Mouse (Mus musculus) thymus, adult 2 months (tissue): ENCODE measurements around the gene Jhy. TPM values are rescaled to one million over a fixed set of nuclear protein-coding genes. Genes with fewer than 3 reads are reported as not detected.

Source experiments
- DNase-seq: peaks from one replicate; pipeline ENCODE4 v3.0.0; 2021
- H3K27ac ChIP-seq: fragments of 200-500 bp; 2 replicates; pipeline ENCODE4 v1.5.1; 2012; ENCODE audit warnings: low read length, control low read depth; ENCODE audit not compliant: control insufficient read depth, insufficient read depth
- H3K27me3 ChIP-seq: fragments of 200-500 bp; 2 replicates; pipeline ENCODE4 v1.6.1; 2012; ENCODE audit warnings: mild to moderate bottlenecking, low read length, moderate library complexity, mixed read lengths; ENCODE audit not compliant: control insufficient read depth, insufficient read depth
- H3K36me3 ChIP-seq: fragments of 200-500 bp; 2 replicates; pipeline ENCODE4 v1.6.1; 2012; ENCODE audit warnings: mild to moderate bottlenecking, low read length, moderate library complexity; ENCODE audit not compliant: control insufficient read depth, insufficient read depth
- H3K4me1 ChIP-seq: fragments of 200-500 bp; replicated peaks from 2 replicates; pipeline ENCODE4 v1.6.1; 2012; ENCODE audit warnings: low read length; ENCODE audit not compliant: control insufficient read depth, insufficient read depth
- H3K4me3 ChIP-seq: fragments of 200-500 bp; 2 replicates; pipeline ENCODE4 v1.5.1; 2012; ENCODE audit warnings: mild to moderate bottlenecking, low read length, control low read depth, moderate library complexity; ENCODE audit not compliant: control insufficient read depth, insufficient read depth
- CTCF ChIP-seq: fragments of 200-500 bp; IDR thresholded peaks from 2 replicates; pipeline ENCODE4 v1.5.1; 2012; ENCODE audit warnings: mild to moderate bottlenecking, control low read depth, low read length, moderate library complexity, borderline replicate concordance; ENCODE audit not compliant: control insufficient read depth, poor library complexity, insufficient read depth; ENCODE audit errors: extremely low read depth
- POLR2A ChIP-seq: fragments of 200-500 bp; IDR thresholded peaks from 2 replicates; pipeline ENCODE4 v1.6.1; 2012; ENCODE audit warnings: mild to moderate bottlenecking, low read length, control low read depth, moderate library complexity; ENCODE audit not compliant: control insufficient read depth, poor library complexity, insufficient read depth; ENCODE audit errors: extremely low read depth
- WGBS: fragments of 180-500 bp; shearing (Covaris S2); methylation state at CpG from one replicate; pipeline ENCODE4 v1.1.7; 2018; 5-methylcytosine and 5-hydroxymethylcytosine counted together
- polyA plus RNA-seq: library from polyadenylated mRNA; depleted of rRNA; stranded (reverse); fragments of >200 nt; gene quantifications from 2 replicates; pipeline ENCODE4 v1.2.3, GENCODE M21; 2012

Jhy gene
- polyA plus RNA-seq, 1 experiment: not detected

DNA sequence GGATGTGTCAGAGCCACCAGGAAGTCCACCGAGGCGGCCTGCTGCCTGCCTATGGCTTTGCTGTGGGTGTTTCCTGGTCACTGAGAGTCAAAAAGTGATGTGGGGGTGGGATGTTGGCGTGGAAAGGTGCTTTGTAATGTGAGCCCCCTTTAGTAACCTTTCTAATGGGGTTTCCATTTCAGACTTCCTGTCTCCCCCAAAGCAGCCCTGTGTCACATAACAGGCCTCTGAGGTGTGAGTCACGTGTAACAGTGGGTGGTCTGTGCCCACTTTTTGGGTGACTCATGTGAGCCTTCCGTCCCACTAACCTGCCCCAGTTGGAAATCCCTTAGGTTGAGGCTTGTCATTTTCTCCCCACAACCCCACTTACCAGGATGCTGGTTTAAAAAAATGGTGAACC is 30.2 kb upstream of the Jhy start:
- 79% methylated on average over 5 of the region's 5 CpGs for WGBS
- Histone ChIP-seq H3K4me3 (no peak overlapping the region), H3K27ac (no peak overlapping the region), H3K27me3 (no peaks in the 10 kb centered on the region), H3K36me3 (no peaks in the 10 kb centered on the region), H3K4me1 (peaks cover 5% of the 10 kb centered on the region)
- TF ChIP-seq CTCF (no peak), POLR2A (no peak)
- no peak for DNase-seq

- 94% methylated on average over 6 of the region's 6 CpGs for WGBS
- Histone ChIP-seq H3K27ac (no peak overlapping the region), H3K4me3 (no peak overlapping the region), H3K4me1 (no peaks in the 10 kb centered on the region), H3K27me3 (no peaks in the 10 kb centered on the region), H3K36me3 (no peaks in the 10 kb centered on the region)
- DNase-seq: no peak
- TF ChIP-seq CTCF (no peak), POLR2A (no peak)
These were observed 27.6 kb upstream of the Jhy start for GRCm38 (mm10) chr9:40991511-40991910.

DNA sequence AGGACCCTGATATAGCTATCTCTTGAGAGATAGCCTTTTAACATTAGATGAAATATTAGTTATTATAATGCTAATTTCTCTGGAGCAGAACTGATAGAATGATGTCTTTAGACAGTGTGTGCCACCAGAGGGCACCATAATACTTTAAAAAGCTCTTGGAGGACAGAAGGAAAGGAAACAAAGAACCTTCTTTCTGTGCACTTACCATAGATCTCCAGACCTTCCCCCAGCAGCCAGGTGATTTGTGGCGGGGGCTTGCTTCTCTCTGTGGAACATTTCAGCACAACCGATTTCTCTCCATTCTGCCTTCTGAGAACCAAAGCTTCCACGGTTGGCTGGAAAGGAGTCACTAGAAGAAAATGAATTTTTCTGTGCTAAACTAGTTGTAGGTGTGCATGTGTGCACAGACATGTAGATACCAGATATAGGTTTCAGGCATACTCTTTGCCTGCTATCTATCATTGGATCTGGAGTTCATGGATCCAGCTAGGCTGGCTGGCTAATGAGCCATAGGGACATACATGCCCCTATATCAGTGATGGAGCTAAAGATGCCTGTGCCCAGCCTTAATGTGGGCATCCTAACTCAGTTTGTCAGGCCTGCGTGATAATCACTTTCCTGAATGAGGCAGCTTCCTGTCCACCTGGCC is 26.1 kb upstream of the Jhy start:
- TF ChIP-seq CTCF (no peak), POLR2A (no peak)
- DNase-seq: peak; percentile 53
- WGBS: 46% methylated on average over 4 of the region's 4 CpGs
- no peak overlapping the region for H3K4me3 ChIP-seq
- H3K36me3 ChIP-seq: no peaks in the 10 kb centered on the region
- no peak overlapping the region for H3K27ac ChIP-seq
- no peaks in the 10 kb centered on the region for H3K4me1 ChIP-seq
- no peaks in the 10 kb centered on the region for H3K27me3 ChIP-seq

GRCm38 (mm10) chr9:40984313-40984712 is 20.4 kb upstream of the Jhy start:
- no peaks in the 10 kb centered on the region for H3K4me1 ChIP-seq
- no peaks in the 10 kb centered on the region for H3K27me3 ChIP-seq
- no peaks in the 10 kb centered on the region for H3K36me3 ChIP-seq
- no peak for DNase-seq
- no peak overlapping the region for H3K4me3 ChIP-seq
- TF ChIP-seq POLR2A: no peak
- TF ChIP-seq CTCF: no peak
- whole genome bisulfite sequencing: 82% methylated on average over 3 of the region's 3 CpGs
- no peak overlapping the region for H3K27ac ChIP-seq

DNA sequence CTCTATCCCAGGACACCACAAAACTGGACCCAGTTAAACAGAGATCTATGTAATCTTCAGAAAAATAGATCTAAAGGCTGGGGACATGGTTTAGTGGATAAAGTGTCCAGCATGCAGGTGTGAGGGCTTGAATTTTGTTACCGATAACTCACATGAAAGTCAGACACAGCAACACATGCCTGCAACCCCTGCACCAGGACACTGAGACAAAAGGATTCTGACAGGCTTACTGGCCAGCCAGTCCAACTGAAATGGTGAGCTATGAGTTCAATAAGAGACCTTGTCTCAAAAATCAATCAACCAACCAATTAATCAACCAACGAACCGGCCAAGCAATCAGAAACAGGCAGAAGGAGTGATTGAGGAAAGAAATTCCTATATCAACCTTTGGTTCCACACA is 19.8 kb upstream of the Jhy start:
- WGBS: 98% methylated on average over 3 of the region's 3 CpGs
- Histone ChIP-seq H3K27ac (no peak overlapping the region), H3K4me1 (no peaks in the 10 kb centered on the region), H3K27me3 (no peaks in the 10 kb centered on the region), H3K4me3 (no peak overlapping the region), H3K36me3 (no peaks in the 10 kb centered on the region)
- TF ChIP-seq CTCF (no peak), POLR2A (no peak)
- DNase-seq: no peak

- Histone ChIP-seq H3K4me1 (no peaks in the 10 kb centered on the region), H3K27ac (no peak overlapping the region), H3K4me3 (no peak overlapping the region), H3K36me3 (no peaks in the 10 kb centered on the region), H3K27me3 (no peaks in the 10 kb centered on the region)
- DNase-seq: no peak
- WGBS: 47% methylated on average over 6 of the region's 6 CpGs
- TF ChIP-seq CTCF (no peak), POLR2A (no peak)
These were observed 18.6 kb upstream of the Jhy start for GRCm38 (mm10) chr9:40982480-40982879.
